Mouse (Mus musculus) MEL-GATA-1-ER (cell line): Measurements from ENCODE around the gene Cerk.
"Not testable (repeated sequence)": the region's sequence is repeated elsewhere in the genome, so short reads cannot be mapped to it uniquely, and the experiment has no call there.

Experiments used
- DNase-seq: peaks from one replicate; pipeline ENCODE4 v3.0.0-alpha.2; 2012; ENCODE audit warnings: low read depth; ENCODE audit errors: extremely low read depth

The Cerk gene

DNA sequence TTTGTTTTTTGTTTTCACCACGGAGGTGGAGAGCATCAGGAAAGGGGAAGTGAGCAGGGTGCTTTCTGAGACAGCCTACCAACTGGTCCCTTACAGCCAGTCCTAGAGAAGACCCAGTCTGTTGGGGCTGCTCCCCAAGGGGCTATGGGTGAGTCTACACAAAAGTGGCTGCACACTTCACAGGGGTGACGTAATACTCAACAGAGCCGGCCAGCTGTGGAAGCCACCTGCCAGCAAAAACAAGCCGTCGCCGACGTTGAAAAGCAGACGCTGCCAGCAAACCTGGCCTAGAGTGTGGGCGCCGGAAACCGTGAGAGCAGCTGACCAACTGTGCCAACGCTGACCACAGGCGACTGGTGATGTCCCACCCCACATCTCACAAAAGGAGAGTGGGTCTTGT lies 3.3 kb downstream of the Cerk start:
- no peak for DNase-seq

DNA sequence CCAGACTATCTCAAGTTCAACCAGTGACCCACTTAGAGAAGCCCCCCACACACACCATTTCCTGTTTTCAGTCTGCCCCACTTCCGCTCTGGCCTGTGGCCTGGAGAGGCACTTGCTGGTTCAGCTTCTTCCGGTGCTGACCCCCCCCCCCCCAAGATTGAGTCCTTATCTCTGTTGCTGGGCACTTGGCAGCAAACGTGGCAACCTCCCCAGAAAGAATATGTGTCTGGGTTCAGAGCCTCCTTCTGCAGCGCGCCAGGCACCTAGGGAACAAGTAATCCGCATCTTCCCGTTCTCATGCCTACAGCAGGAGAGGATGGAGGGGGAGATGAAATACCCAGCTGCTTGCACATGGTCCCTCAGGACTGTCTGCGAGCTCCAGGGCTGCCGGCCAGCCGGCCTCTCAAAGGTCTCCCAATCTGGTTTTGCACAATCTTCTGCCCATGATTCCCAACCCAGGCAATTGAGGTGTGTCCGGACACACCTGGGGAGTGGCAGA lies 4.0 kb downstream of the Cerk start:
- DNase-seq, result no peak

DNA sequence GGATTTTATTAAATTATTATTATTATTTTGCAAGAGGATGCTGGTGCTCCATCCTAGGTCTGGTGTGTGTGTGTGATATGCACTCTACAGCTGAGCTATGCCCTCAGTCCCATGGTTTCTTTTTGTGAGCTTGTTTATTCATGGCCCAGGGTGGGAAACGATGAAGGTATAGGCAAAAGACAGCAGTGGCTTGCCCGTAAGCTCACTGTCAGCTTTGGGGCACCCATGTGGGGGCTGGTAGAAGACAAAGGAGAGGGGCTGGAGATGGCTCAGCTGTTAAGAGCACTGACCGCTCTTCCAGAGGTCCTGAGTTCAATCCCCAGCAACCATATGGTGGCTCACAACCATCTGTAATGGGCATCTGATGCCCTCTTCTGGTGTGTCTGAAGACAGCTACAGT lies 4.6 kb downstream of the Cerk start:
- not testable (repeated sequence) for DNase-seq

DNA sequence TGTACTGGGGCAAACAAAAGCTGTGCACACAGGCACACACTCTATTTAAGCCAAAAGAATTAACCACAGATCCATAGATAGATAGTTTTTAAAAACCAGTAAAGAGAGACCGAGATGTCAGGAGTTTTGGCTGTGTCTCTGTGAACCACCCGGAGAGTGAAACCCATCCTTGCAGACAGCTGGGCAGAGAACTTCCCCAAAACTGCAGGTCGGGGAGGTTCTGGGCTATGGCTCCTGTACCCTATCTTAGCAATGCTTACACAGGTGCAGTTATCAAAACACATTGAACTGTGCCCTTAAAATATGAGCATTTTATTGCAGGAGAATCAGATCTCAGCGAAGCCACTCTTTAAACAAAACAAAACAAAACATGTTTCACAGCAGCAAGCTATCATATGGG lies 5.5 kb downstream of the Cerk start:
- DNase-seq, result no peak

GRCm38 (mm10) chr15:86178594-86178993 lies 7.3 kb downstream of the Cerk start:
- no peak for DNase-seq

- DNase-seq, result not testable (repeated sequence)
These were observed 8.2 kb downstream of the Cerk start for GRCm38 (mm10) chr15:86177703-86178251.

GRCm38 (mm10) chr15:86176771-86177702 lies 8.9 kb downstream of the Cerk start:
- no peak for DNase-seq

GRCm38 (mm10) chr15:86176166-86176565 lies 9.8 kb downstream of the Cerk start:
- DNase-seq, result no peak

DNA sequence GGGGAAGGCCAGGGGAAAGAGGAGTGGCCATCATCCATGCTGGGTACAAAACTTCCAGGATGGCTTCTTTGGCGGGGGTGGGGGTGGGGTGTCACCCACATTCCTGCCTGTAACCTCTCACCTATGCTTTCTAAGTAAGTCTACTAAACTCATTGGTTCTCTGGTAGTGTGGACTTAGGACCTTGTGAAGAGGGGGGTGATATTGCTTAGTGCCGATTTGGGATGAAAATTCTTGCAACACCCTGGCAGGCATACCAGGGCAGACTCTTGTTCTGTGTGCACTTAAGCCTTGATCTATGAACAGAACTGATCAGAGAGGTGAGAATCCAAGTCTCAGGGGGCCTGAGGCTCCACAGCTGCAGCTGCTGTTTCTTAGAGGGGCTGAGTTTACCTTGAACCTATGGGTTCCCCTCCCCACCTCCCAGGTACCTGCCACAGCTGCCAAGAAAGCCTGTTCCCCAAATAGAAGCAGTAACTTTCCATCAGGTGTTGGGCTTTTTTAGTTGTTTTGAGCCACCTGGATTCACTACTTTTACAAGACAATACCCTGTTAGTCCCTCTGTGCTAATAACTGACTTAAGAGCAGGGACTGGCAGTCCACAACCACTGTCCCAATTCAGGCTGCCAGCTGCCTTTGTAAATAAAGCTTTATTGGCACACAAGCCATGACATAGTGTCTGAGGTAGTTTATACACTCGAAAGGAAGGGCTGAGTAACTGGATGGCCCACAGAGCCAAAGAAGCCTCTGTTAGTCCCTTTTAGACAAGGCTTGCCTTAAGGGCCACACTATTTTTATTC lies 10.5 kb downstream of the Cerk start:
- DNase-seq, result no peak

DNA sequence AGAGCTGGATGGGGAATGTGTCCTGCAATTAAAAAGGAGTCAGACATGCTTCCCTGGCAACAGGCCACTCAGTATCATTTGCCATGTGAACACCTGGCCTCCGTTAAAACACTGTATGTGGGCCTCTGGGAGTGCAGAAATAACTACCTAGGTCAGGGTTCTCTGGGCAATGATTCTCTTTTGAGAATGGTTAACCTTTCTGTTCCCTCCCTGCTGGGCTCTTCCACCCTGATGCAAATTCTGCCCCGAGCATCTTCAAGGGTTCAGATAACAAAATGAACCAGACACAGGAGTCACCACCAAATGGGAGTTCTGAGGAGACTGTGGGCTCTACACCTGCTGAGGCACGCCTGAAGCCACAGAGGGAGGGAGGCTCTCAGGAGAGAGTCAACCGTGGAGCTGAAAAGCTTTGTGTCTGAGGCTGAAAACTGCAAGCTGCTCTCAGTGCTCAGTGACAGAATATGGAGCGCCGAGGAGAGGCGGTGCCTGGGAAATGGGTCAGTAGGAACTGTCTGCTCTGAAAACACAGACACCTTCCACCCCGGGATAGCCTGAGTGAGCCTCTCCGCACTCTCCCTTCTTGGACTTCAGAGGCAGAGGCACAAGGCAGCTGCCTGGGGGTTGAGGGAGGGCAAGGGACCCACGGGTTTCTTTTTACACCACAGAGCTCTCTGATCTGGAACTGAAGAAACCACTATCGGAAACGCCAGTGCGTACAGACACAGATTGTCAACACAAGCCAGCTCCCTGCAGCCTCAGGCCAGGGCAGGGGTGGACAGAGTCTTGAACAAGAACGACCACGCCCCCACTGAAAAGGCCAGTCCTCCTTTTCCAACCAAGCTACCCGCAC lies 12.6 kb downstream of the Cerk start:
- DNase-seq, result no peak

GRCm38 (mm10) chr15:86172526-86172925 lies 13.4 kb downstream of the Cerk start:
- DNase-seq, result no peak

DNA sequence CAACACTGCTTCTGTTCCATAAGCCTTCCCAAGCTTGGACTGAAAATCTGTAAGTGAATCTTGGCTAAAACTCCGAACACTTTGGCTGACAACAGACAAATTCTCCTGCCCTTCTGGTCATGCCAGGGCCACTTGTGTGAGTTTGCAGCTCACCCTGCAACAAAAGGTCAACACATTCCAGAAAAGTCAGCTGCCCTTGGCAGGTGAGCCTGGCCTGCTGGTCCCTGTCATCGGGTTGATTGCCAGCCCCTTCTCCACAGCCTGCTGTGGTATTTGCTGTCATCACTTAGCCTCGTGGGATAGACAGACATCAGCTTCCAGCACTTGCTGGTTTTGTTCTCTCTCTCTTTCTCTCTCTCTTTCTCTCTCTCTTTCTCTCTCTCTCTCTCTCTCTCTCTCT lies 13.8 kb downstream of the Cerk start:
- no peak for DNase-seq

DNA sequence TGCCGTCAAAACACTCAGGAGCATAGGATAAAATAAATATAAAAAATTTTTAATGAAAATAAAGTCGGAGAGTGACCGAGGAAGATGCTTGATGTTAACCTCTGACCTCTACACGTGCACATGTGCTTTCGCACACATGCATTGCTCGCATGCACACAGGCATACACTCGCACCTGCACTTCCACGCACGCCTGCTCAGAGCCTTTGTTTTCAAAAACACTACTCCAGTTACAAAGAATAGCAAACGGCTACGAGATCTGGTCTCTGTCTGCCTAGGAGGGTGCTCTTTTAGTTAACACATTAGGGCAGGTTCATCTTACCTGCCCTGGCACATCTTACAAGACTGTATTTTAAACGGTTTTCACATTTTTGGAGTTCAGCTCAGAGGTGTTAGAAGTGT lies 14.6 kb downstream of the Cerk start:
- no peak for DNase-seq

DNA sequence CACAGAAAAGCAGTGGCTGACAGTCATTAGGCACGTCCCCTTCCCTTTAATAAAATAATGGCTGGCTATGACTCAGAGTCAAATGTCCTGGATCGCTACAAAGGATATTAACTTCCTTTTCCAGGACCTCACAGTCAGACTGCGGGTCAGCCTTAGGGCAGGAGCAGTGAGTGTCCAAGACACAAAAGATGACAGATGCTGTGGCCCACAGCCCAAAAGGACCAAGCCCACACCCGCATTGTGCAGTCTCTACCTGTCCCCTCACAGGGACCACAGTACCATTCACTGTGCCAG lies 16.2 kb downstream of the Cerk start:
- no peak for DNase-seq

GRCm38 (mm10) chr15:86168941-86169816 lies 16.8 kb downstream of the Cerk start:
- no peak for DNase-seq

GRCm38 (mm10) chr15:86168505-86168867 lies 17.5 kb downstream of the Cerk start:
- no peak for DNase-seq

DNA sequence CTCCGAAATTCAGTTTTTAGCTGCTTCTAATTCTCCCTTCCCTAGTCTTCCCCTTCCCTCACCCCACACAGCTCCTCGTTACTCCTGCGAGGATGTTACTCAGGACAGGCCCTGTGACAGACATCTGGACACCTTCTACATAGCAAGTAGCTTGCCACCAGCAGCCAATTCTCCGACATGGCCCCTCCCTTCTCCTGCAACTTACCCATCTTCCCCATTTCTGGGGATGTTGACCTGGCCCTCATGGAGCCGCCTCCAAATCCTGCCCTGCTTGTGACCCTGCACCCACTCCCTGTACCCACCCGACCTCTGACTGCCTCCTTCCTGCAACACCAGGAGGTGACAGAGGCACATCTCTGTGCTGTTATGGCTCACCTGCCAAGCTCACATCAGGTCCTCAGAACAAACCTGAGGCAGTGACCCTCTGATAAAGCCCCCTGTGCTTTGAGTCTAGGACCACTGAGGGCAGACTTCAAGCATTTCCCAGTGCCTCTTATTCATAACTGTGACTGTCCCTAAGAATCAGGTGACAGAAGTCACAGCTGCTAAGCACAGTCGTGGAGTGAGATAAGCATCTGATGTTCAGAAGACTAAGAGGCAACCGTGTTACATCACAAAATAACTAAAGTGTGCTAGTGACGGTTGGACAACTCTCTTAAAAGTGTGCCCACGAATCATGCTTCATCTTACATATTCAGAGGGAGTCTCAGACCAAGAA lies 18.0 kb downstream of the Cerk start:
- no peak for DNase-seq

- no peak for DNase-seq
These were observed 18.8 kb downstream of the Cerk start for GRCm38 (mm10) chr15:86167032-86167655.
